Mouse (Mus musculus): ENCODE measurements around the gene Ms4a6c. TPM values are rescaled to one million over a fixed set of nuclear protein-coding genes. Genes with fewer than 3 reads are reported as not detected.
"Not testable (repeated sequence)": the region's sequence is repeated elsewhere in the genome, so short reads cannot be mapped to it uniquely, and the experiment has no call there.

Ms4a6c gene
- polyA plus RNA-seq, 1 experiment: not detected

DNA sequence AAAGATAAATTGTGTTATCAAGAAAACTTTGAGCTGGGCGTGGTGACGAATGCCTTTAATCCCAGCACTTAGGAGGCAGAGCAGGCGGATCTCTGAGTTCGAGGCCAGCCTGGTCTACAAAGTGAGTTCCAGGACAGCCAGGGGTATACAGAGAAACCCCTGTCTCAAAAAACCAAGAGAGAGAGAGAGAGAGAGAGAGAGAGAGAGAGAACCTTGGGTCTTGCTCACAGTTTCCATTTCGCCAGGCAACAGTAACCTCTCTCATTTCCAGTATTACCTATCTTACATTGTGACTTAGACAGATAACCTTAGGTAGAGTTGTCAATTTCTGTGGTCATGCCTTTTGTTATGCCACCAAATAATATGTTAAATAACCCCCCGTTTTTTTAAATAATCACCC lies 27.2 kb downstream of the Ms4a6c start:
- no peaks in the 10 kb centered on the region for H3K36me3 ChIP-seq (ENCODE audit: control insufficient read depth, insufficient read depth, low read length, poor library complexity, severe bottlenecking)
- TF ChIP-seq CTCF (IDR thresholded peaks at IDR 0.05; ENCODE audit: low read depth, low read length) (no peak), POLR2A (IDR thresholded peaks at IDR 0.05; ENCODE audit: insufficient read depth, low read length) (no peak), EP300 (IDR thresholded peaks at IDR 0.05; ENCODE audit: insufficient read depth, low read depth, low read length) (no peak)
- H3K27ac ChIP-seq (ENCODE audit: insufficient read depth, low read length): no peak overlapping the region
- H3K4me1 ChIP-seq (ENCODE audit: control insufficient read depth, insufficient read depth, low read length): no peaks in the 10 kb centered on the region
- H3K9me3 ChIP-seq (replicated peaks; ENCODE audit: control insufficient read depth, insufficient read depth, low read length, poor library complexity, severe bottlenecking): no peaks in the 10 kb centered on the region
- H3K27me3 ChIP-seq (ENCODE audit: control insufficient read depth, insufficient read depth, low read length, poor library complexity, severe bottlenecking): no peaks in the 10 kb centered on the region
- no peak overlapping the region for H3K4me3 ChIP-seq (ENCODE audit: low read depth, low read length)
- no peak overlapping the region for H3K9ac ChIP-seq (ENCODE audit: low read depth, poor library complexity, severe bottlenecking)

GRCm38 (mm10) chr19:11497300-11497699 lies 28.1 kb downstream of the Ms4a6c start:
- not testable (repeated sequence) for H3K36me3 ChIP-seq (ENCODE audit: control insufficient read depth, insufficient read depth, low read length, poor library complexity, severe bottlenecking); H3K27ac ChIP-seq (ENCODE audit: insufficient read depth, low read length); H3K4me3 ChIP-seq (ENCODE audit: low read depth, low read length); H3K9me3 ChIP-seq (replicated peaks; ENCODE audit: control insufficient read depth, insufficient read depth, low read length, poor library complexity, severe bottlenecking); H3K9ac ChIP-seq (ENCODE audit: low read depth, poor library complexity, severe bottlenecking); H3K27me3 ChIP-seq (ENCODE audit: control insufficient read depth, insufficient read depth, low read length, poor library complexity, severe bottlenecking); H3K4me1 ChIP-seq (ENCODE audit: control insufficient read depth, insufficient read depth, low read length)

DNA sequence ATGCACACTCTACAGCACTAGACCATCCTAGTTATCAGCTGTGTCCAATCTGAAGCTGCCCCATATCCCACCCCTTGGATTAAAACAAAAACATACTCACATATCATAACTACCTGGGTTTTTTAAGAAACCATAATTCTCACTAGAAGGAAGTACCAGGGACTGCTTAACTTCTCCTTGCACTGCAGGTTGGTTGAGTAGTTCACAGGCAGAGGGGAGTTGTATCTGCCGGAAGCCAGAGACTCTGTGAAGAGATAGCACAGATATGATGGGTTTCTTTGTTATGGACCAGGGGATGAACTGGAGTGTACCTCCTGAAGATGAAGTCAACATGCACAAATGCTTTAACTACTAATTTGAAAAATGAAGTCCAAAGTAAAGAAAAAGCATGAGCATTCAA lies 31.6 kb downstream of the Ms4a6c start:
- no peaks in the 10 kb centered on the region for H3K36me3 ChIP-seq (ENCODE audit: control insufficient read depth, insufficient read depth, low read length, poor library complexity, severe bottlenecking)
- no peak overlapping the region for H3K9ac ChIP-seq (ENCODE audit: low read depth, poor library complexity, severe bottlenecking)
- H3K27me3 ChIP-seq (ENCODE audit: control insufficient read depth, insufficient read depth, low read length, poor library complexity, severe bottlenecking): no peaks in the 10 kb centered on the region
- no peak overlapping the region for H3K4me3 ChIP-seq (ENCODE audit: low read depth, low read length)
- no peaks in the 10 kb centered on the region for H3K9me3 ChIP-seq (replicated peaks; ENCODE audit: control insufficient read depth, insufficient read depth, low read length, poor library complexity, severe bottlenecking)
- H3K27ac ChIP-seq (ENCODE audit: insufficient read depth, low read length): no peak overlapping the region
- H3K4me1 ChIP-seq (ENCODE audit: control insufficient read depth, insufficient read depth, low read length): no peaks in the 10 kb centered on the region
- TF ChIP-seq POLR2A (IDR thresholded peaks at IDR 0.05; ENCODE audit: insufficient read depth, low read length) (no peak), EP300 (IDR thresholded peaks at IDR 0.05; ENCODE audit: insufficient read depth, low read depth, low read length) (no peak), CTCF (IDR thresholded peaks at IDR 0.05; ENCODE audit: low read depth, low read length) (no peak)

DNA sequence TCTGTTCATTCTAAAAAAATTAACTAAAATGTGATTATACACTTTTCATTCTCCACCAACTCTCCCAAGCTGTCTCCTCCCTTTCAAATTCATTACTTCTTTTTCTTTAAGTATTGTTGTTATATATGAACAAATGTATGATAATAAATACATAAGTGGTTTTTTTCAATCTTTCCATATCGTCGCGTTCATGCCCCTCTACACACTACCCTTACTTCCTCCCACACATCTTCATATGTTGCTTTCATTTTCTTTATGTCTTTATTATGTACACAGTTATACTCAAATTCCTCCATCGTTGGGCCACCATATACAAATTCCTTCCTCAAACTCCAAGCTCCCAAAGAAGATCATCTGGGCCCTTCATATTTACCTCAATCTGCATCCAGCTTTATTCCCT lies 32.2 kb downstream of the Ms4a6c start:
- Histone ChIP-seq H3K4me1 (ENCODE audit: control insufficient read depth, insufficient read depth, low read length) (no peaks in the 10 kb centered on the region), H3K9ac (ENCODE audit: low read depth, poor library complexity, severe bottlenecking) (no peak overlapping the region), H3K36me3 (ENCODE audit: control insufficient read depth, insufficient read depth, low read length, poor library complexity, severe bottlenecking) (no peaks in the 10 kb centered on the region), H3K4me3 (ENCODE audit: low read depth, low read length) (no peak overlapping the region), H3K9me3 (replicated peaks; ENCODE audit: control insufficient read depth, insufficient read depth, low read length, poor library complexity, severe bottlenecking) (no peaks in the 10 kb centered on the region), H3K27ac (ENCODE audit: insufficient read depth, low read length) (no peak overlapping the region), H3K27me3 (ENCODE audit: control insufficient read depth, insufficient read depth, low read length, poor library complexity, severe bottlenecking) (no peaks in the 10 kb centered on the region)
- TF ChIP-seq POLR2A (IDR thresholded peaks at IDR 0.05; ENCODE audit: insufficient read depth, low read length) (no peak), CTCF (IDR thresholded peaks at IDR 0.05; ENCODE audit: low read depth, low read length) (no peak), EP300 (IDR thresholded peaks at IDR 0.05; ENCODE audit: insufficient read depth, low read depth, low read length) (no peak)

GRCm38 (mm10) chr19:11504857-11505256 lies 35.7 kb downstream of the Ms4a6c start:
- no peak overlapping the region for H3K9ac ChIP-seq (ENCODE audit: low read depth, poor library complexity, severe bottlenecking)
- H3K27me3 ChIP-seq (ENCODE audit: control insufficient read depth, insufficient read depth, low read length, poor library complexity, severe bottlenecking): no peaks in the 10 kb centered on the region
- H3K27ac ChIP-seq (ENCODE audit: insufficient read depth, low read length): no peak overlapping the region
- H3K4me1 ChIP-seq (ENCODE audit: control insufficient read depth, insufficient read depth, low read length): no peaks in the 10 kb centered on the region
- no peak overlapping the region for H3K4me3 ChIP-seq (ENCODE audit: low read depth, low read length)
- no peaks in the 10 kb centered on the region for H3K9me3 ChIP-seq (replicated peaks; ENCODE audit: control insufficient read depth, insufficient read depth, low read length, poor library complexity, severe bottlenecking)
- TF ChIP-seq POLR2A (IDR thresholded peaks at IDR 0.05; ENCODE audit: insufficient read depth, low read length): no peak
- no peak for TF ChIP-seq CTCF (IDR thresholded peaks at IDR 0.05; ENCODE audit: low read depth, low read length)
- no peak for TF ChIP-seq EP300 (IDR thresholded peaks at IDR 0.05; ENCODE audit: insufficient read depth, low read depth, low read length)
- no peaks in the 10 kb centered on the region for H3K36me3 ChIP-seq (ENCODE audit: control insufficient read depth, insufficient read depth, low read length, poor library complexity, severe bottlenecking)

DNA sequence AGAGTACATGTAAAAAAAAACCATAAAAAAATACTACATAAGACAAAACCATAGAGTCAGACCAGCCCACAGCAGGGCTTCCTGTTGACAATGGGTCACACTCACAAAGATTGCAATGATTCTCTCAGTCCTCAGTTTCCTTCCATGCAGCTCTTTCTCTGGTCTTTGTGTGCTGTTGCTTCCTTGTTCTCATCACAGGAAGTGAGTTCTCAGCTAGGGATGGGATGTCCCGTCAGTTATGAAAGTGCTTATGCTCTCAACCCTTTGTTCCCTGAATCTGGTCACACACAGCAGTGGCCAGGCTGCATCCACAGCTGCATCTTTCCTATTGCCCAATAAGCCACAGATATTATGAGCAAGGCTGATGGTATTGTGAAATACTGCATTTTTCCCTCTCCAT lies 44.3 kb downstream of the Ms4a6c start:
- TF ChIP-seq CTCF (IDR thresholded peaks at IDR 0.05; ENCODE audit: low read depth, low read length): no peak
- no peak for TF ChIP-seq EP300 (IDR thresholded peaks at IDR 0.05; ENCODE audit: insufficient read depth, low read depth, low read length)
- no peak for TF ChIP-seq POLR2A (IDR thresholded peaks at IDR 0.05; ENCODE audit: insufficient read depth, low read length)
- no peaks in the 10 kb centered on the region for H3K4me1 ChIP-seq (ENCODE audit: control insufficient read depth, insufficient read depth, low read length)
- no peak overlapping the region for H3K9ac ChIP-seq (ENCODE audit: low read depth, poor library complexity, severe bottlenecking)
- H3K27ac ChIP-seq (ENCODE audit: insufficient read depth, low read length): no peak overlapping the region
- no peaks in the 10 kb centered on the region for H3K27me3 ChIP-seq (ENCODE audit: control insufficient read depth, insufficient read depth, low read length, poor library complexity, severe bottlenecking)
- no peaks in the 10 kb centered on the region for H3K36me3 ChIP-seq (ENCODE audit: control insufficient read depth, insufficient read depth, low read length, poor library complexity, severe bottlenecking)
- H3K4me3 ChIP-seq (ENCODE audit: low read depth, low read length): no peak overlapping the region
- H3K9me3 ChIP-seq (replicated peaks; ENCODE audit: control insufficient read depth, insufficient read depth, low read length, poor library complexity, severe bottlenecking): no peaks in the 10 kb centered on the region

All from ES-Bruce4 (cell line).